Mouse (Mus musculus): ENCODE data around the gene Sox1.
A peak's percentile ranks its signal among the peaks of the same experiment; 100 is the strongest.

Sox1 gene

DNA sequence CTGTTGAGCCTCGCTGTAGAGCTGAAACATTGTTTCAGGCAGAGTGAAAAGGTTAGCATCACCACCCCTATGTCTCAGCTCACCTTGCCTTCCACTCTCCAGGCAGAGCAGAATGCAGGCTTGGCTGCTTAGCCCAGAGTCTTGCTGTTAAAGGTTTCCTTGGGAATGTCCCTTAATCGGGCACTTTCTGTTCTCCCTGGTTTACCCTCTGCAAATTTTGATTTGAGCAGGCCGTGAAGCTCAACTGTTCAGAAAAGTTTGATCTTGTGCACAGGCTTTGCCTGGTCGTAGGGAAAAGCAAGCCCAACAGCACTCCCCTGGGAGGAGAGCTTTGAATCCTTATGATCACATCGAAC is 6.0 kb upstream of the Sox1 start:
- DNase-seq (ENCODE audit: low spot score): peak; percentile 30

DNA sequence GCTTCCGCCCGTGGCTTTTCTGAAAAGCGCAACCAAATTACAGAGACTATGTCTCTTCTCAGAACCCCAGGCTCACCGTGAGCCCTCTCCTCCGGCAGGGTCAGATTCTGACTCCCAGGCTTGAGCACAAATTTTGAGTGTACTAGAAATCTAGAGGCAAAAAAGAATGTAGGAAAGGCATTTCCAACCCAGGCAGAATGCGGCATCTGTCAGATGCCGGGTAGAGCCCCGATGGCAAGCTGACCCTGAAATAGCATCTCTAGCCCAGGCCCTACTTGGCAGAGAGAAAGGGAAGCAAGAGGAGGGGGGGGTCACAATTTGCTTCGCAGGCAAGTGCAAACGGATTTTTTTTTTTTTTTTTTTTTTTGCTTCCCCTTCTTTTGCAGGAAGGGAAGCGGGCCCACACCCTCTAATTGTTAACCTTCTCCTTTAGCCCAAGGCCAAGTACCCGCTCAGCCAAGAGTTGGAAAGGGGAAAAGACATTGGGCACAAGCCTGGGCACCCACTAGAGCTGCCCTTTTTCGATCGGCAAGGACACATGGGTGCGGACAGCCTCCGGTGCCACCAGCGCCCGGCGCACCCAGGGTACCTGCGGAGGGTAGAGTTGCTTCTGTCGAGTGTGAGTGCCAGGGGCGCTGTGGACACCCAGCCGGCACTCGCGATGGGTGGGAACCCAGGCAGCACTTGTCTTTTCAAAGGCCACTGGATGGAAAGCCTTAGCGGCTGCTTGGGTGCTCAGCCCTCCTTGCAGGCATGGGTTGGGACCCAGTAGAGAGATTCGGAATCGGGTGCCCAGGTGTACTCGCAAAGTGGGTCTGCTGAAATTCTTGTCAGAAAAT is 5.1 kb upstream of the Sox1 start:
- no peak for DNase-seq (ENCODE audit: low spot score)

DNA sequence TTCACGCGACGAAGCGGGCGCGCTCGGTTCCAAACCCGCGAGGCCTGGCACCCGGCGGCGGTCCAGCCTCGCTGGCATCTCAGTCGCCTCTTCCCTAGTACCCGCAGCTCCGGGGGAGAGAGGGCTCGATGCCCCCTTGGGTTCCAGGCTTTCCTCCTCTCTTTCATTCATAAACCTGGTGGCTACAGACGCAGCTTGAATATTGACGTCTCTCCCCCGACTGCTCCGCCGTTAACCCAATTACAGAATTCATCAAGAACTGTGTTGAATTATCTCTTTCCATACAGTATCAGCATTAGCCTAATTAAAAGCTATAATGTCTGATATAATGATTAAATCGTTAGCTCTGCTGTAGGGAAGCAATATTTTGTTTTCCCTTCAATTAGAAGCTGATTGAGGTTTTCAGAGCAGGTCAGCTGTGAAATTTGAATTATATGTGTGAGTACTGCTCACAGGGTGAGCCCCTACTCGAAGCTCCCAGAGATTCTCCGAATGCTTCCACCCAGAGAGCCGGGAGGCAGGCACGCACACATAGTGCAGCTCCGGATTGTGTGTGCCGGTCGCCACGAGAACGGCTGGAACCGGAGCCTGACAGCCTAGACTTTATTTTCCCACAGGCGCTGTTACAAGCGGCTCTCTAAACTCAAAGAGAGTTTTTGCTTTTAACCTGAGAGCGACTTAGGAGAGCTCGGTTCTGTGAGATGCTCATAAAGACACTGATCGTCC is 4.3 kb upstream of the Sox1 start:
- no peak for DNase-seq (ENCODE audit: low spot score)

DNA sequence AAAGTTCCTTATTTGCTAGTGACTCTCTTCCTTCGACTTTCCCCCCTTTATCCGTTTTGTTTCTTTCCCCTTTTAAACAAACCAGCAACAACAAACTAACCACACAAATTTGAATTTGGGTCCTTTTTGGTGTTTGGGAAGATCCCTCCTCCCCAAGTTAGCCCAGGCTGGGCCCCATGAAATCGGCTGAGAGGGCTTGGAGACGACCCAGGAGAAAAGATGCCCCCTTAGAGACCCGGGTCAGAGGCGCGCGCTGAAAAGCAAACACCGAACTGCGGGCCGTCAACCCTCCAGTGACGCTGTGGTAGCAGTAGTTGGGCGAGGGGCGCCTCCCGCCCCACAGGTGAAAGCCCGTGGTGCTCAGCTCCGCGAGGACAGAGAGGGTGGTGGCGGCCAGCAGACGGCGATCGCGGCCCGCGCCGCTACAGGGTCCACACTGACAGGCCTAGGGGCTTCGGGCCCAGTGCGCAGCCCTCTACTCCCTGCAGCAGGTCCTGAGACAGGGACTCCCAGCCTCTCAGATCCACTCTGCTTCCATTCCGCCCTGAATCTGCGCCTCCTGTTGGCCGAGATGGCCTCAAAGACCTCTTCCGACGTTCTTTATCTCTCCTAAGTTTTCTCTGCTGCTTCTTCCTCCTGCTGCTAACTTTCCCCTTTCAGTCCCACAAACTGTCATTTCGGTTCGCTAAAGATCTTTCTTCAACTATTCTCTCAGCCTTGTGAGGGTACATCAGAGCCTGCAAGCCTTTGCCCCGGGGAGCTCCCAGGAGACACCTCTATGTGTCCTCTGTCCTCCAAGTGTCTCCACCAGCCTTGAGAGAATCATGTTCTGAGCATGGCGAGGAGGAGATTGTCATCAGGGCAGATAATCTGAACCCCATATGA is 3.5 kb upstream of the Sox1 start:
- DNase-seq (ENCODE audit: low spot score): peak; percentile 86

DNA sequence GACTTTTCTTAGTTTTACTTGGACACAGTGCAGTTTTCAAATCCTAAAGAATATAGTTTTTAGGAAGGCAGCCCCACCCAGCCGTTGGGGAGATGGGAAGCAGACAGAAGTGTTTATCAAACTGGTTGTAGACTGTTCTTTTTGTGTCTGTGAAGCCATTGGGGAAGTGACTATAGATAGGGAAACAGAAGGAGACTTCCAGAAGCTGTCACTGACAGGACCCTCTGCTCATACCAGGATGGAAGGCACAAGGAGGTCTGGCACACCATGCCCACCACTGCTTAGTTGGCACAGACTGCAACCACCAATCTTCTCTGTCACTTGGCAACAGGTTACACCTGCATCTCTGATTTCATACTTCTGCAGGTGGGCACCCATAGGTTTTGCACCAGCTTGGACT is 2.3 kb upstream of the Sox1 start:
- no peak for DNase-seq (ENCODE audit: low spot score)

DNA sequence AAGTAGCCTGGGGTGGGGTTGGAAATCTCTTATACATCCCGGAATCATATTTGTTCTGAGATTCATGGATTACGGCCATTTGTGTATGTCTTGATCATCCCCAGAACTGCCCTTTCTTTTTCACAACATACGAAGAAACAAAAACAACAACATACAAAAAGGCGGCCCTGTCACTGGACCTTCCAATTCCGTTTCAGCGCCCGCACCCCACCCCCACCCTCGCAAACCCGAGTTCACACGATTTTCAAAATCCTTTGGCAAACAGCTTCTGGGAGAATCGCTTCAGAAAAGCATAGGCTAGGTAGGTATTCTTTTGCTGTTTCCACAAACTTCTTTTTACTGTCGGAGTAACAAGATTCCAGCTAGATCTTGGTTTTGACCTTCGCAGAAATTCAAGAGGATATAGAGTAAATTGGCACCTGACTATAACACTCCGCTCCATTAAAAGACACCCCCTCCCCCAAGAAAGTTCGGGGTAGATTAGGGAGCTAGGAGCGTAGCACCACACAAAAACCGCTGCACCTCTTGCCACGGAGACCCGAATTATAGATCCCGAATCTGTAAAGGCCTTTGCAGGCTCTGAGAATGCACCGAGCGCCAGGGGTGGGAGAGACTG is 602 bp upstream of the Sox1 start:
- DNase-seq (ENCODE audit: low spot score): no peak

DNA sequence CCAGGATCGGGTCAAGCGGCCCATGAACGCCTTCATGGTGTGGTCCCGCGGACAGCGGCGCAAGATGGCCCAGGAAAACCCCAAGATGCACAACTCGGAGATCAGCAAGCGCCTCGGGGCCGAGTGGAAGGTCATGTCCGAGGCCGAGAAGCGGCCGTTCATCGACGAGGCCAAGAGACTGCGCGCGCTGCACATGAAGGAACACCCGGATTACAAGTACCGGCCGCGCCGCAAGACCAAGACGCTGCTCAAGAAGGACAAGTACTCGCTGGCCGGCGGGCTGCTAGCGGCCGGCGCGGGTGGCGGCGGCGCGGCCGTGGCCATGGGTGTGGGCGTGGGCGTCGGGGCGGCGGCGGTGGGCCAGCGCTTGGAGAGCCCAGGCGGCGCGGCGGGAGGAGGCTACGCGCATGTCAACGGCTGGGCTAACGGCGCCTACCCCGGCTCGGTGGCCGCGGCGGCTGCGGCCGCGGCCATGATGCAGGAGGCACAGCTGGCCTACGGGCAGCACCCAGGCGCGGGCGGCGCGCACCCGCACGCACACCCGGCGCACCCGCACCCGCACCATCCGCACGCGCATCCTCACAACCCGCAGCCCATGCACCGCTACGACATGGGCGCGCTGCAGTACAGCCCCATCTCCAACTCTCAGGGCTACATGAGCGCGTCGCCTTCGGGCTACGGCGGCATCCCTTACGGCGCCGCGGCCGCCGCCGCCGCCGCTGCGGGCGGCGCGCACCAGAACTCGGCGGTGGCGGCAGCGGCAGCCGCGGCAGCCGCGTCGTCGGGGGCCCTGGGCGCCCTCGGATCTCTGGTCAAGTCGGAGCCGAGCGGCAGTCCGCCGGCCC is 1.6 kb downstream of the Sox1 start:
- DNase-seq (ENCODE audit: low spot score): peak; percentile 74

DNA sequence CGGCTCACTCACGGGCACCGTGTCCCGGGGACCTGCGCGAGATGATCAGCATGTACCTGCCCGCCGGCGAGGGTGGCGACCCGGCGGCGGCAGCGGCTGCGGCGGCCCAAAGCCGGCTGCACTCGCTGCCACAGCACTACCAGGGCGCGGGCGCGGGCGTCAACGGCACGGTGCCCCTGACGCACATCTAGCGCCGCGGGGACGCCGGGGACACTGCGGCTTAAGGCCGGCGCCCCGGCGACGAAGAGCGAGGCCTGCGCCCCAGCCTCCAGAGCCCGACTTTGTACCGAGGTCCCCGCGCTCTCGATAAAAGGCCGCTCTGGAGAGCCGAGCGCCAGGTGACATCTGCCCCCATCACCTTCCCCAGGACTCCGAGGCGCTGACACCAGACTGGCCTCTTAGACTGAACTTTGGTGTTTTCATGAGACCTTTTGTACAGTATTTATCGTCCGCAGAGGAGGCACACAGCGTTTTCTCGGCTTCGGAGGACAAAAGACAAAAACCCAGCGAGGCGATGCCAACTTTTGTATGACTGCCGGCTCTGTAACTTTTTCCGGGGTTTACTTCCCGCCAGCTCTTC is 2.3 kb downstream of the Sox1 start:
- peak; percentile 31 for DNase-seq (ENCODE audit: low spot score)

DNA sequence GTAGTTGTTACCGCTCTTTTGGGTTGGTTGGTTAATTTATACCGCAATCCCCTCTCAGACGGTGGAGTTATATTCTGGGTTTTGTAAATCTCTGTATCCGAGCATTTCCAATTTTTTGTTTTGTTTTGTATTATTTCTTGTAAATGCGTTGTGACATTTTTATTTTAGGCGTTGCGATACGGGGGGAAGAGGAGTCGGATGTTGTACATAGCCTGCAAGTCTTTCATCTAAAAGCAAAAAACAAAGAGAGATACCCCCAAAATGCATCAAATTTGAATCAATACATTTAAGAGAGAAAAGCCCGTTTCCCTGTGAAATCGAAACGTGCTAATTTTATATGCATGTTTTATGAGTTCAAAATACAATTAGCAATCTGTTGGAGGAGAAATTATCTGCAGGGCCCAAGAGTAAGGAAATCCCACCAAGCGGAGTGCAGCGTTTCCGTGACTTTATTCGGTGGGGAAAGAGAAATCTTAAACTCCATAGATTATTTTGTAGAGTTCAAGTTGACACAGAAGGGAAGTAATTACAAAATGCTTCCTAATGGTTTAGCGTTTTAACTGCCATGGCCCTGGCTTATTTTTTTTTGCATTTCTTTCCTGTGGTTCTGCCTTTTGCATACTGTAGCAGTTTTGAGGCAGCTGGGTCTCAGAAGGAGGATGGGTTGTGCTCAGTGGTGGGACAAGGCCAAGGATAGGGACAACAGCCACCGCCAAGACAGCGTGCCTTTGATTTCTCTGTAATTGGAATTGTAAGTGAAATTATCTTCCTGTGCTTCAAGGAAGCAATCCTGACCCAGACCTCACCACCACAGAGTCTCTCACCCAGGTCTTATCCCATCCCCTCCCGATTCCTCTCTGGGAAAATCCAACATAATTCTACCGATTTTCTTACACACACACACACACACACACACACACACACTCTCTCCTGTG is 3.2 kb downstream of the Sox1 start:
- peak; percentile 33 for DNase-seq (ENCODE audit: low spot score)

DNA sequence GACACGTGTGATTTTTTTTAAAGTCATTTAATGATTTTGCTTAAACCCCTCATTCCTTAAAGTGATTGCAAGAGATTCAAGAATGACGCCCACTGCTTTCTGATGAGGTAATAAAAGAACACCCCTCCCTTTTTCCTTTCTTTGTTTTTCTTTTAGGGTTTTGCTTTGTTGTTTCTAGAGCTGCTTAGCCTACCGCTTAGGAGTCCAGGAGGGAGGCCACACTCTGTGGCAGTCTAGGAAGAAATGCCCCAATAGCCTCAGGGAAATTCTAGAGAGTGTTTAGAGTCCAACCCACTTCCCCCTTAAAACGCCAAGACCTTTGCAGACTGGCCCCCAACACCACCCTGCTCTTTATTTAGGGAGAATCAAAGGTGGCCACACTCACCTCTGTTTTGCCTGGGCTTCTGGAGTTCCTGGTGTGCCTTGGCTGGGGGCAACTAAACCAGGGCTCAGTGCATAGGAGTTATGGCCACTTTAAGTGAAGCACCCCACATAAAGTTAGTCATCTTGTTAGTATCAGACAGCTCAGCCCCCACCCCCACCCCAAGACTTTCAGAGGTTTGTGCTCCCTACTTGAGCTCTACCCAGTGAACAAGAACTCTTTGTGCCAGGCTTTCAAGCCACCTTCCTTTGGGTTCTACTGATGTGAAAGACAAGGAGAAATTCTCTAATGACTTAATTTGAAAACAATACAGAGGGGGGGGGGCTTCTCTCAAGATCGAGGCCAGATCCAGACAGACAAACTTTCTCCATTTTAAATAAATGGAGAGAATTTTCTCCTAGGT is 4.5 kb downstream of the Sox1 start:
- DNase-seq (ENCODE audit: low spot score): peak; percentile 33

DNA sequence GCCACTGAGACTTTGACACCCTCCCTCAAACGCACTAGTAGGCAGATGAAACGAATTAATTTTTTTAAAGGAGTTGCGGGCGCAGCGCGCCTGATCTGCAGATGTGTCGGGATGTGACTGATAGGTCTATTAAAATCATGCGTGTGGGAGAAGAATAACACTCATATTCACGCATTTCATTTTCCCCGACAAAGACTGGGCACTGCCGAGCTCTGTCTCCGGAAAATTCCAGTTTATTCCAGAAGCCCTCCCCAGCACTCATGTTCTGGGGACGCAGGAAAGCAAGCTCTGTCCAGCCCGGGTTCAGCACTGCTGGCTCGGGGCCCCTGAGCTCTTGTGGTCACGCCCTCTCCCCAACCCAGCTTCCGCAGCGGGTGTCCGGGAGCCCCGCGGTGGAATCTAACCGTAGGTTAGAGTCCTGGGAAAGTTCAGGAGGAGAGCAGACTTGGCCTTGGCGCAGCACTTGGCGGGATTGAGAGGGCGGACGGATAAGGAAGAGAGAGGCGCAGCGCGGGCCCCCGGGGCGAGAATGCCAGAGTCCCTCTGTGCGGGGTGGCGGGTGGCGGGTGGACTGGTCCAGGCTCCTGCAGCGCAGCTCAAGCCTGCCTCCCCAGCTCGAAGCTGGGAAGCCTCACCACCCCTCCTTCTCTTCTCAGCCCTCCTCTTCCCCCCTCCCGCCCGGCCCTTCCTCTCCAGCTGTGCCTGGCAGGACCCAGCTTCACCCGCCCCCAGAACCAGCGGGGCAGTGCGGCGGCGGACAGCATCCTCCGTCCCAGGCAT is 5.7 kb downstream of the Sox1 start:
- peak; percentile 75 for DNase-seq (ENCODE audit: low spot score)

DNA sequence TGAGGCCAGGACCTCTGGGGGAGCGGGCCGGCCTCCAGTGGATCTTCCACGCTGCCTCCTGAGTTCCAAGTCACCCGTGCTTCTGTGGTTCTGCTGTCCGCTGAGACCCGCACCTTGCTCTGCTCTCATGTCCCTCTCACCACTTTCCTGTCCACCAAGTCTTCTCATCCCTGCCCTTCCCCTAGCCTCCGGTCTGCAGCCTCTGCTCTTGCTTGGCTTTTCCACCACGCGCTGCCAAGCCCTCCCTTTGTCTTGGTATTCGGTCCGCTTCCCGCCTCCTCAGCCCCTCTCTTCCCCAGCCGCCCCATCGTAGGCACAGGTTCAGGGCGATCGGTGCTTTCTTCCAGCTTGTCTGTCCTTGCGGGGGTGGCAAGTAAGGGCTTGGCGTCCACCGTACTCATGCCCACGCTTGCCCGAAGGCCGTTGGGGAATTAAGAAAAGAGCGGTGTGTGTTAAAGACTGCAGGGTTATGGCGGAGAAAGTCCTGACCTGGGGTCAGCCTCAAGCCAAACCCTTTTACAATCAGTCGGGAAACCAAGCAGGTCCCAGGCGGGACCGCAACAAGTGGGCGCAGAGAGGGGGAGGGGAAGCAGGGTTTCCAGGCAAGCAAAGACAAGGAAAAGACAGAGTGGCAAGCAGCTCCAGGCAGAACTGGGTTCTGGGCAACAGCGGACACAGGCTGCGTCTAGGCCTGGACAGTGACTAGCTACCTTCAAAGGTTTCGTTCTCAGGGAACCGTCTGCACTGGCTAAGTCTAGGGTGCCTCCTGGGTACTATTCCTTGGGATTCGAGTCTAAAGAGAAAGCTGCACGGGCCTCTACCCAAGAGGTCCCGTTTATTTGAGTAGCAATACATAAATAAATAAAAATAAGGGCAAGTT is 6.5 kb downstream of the Sox1 start:
- DNase-seq (ENCODE audit: low spot score): peak; percentile 72

DNA sequence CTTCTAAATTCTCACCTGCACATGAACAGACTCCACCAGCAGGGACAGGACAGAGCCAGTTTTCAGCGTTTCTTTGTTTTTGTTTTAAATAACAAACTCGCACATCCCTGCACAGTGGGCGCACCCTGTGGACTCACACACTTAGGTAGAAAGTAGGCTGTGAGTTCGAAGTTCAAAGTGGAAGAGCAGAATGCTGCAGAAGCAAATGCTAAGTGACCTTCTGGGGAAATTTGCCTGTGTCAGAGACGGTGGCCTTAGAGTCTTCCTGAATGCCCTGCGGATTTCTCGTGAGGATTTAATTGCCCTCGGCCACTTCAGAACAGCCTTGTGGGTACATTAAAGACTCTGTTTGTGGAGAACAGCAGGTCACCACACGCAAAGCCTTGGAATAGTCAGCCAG is 7.6 kb downstream of the Sox1 start:
- DNase-seq (ENCODE audit: low spot score): peak; percentile 33

DNA sequence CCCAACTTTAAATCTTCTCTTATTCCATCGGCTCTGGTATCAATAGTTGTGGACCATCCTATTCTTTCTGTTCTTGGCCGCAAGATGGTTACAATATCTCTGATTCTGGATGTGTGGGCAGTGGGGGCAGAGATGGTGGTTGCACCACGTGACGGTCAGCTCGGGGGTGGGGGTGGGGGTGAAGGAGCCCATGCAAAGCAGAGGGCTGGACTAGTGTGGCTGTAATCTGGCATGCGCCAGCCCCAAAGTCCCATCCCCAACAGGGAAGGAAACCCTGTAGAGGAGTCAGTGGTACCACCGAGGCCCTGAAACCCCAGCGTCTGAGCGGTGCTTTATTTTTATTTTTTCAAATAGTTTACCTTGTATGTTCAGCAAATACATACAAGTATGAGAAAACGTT is 12.9 kb downstream of the Sox1 start:
- DNase-seq (ENCODE audit: low spot score): peak; percentile 49

DNA sequence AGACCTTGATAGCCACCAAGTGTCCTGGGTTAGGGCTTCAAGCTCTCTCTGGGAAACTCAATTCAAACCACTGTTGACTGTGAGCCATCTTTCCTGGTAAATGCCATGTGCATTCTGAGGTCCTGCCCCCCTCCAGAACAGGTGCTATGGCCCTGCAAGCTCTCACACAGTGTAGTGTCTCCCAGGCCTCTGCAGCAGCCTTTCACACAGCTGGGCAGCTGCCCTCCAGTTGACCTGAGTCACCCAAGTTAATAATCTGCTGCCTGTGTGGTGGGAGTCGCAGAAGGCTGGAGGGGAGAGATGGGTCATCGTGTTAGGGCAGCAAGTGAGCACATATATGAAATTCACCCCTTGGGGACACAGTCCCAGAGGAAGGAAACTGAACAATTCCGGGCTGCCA is 14.9 kb downstream of the Sox1 start:
- no peak for DNase-seq (ENCODE audit: low spot score)

DNA sequence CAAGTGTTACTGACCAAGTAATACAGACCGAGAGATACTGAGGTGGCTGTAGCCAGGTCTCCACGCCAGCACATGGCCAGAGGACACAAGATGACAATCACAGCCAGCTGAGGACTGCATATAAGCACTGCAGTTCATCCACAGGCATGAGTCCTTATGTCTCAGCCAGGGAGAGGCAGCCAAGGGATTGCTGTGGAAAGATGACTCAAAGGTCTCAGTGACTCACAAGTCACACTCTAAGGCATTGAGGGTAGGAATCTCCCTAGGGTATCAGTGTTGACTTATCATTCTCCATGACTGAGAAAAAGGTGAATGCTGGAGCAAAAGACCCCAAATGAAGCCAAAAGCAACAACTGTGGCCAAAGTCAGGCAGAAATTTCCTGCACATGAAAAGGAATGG is 22.0 kb downstream of the Sox1 start:
- no peak for DNase-seq (ENCODE audit: low spot score)

DNA sequence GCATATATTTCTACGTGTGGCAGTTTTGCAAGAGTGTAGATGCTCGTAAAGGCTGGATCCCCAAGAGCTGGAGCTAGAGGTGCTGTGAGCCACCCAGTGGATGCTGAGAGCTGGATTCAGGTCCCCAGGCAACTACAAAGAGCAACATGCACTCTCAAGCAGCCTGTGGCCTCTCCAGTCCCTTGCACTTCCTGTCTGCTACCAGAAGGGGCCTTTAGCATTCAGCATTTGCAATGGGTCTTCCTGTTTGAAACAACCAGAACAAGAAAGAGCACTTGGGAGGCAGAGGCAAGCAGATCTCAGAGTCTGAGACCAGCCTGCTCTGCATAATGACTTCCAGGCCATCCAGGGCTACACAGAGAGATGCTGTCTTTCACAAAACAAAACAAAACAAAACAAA is 25.4 kb downstream of the Sox1 start:
- DNase-seq (ENCODE audit: low spot score): no peak

All from embryo, embryonic 10 days (tissue).